Mouse (Mus musculus) myocyte (in vitro differentiated cells): ENCODE measurements around the gene Gm4778. TPM values are rescaled to one million over a fixed set of nuclear protein-coding genes. Genes with fewer than 3 reads are reported as not detected.
"Not testable (repeated sequence)": the region's sequence is repeated elsewhere in the genome, so short reads cannot be mapped to it uniquely, and the experiment has no call there.

Experiments
- H3K27me3 ChIP-seq: one replicate; pipeline ENCODE4 v1.6.1; 2011; ENCODE audit not compliant: control insufficient read depth, insufficient read depth, insufficient read length
- H3K36me3 ChIP-seq: one replicate; pipeline ENCODE4 v1.6.1; 2011; ENCODE audit not compliant: control insufficient read depth, insufficient read depth
- H3K4me2 ChIP-seq: one replicate; pipeline ENCODE4 v1.6.1; 2011; ENCODE audit warnings: low read depth, control low read depth
- H3K4me3 ChIP-seq: one replicate; pipeline ENCODE4 v1.5.1; 2011; ENCODE audit warnings: mild to moderate bottlenecking, control low read depth, moderate library complexity
- H3K79me2 ChIP-seq: one replicate; pipeline ENCODE4 v1.6.1; 2011; ENCODE audit not compliant: control insufficient read depth, insufficient read depth
- H3ac ChIP-seq: one replicate; pipeline ENCODE4 v1.6.1; 2011; ENCODE audit not compliant: control insufficient read depth, insufficient read length
- CEBPB ChIP-seq: IDR thresholded peaks from 2 replicates; pipeline ENCODE4 v1.6.1; 2011; ENCODE audit warnings: mild to moderate bottlenecking, moderate library complexity; ENCODE audit not compliant: poor library complexity, insufficient read depth, severe bottlenecking
- E2F4 ChIP-seq: IDR thresholded peaks from one replicate; pipeline ENCODE4 v1.6.1; 2011; ENCODE audit warnings: mild to moderate bottlenecking, control low read depth, moderate library complexity; ENCODE audit not compliant: insufficient read depth
- MAX ChIP-seq: IDR thresholded peaks from one replicate; pipeline ENCODE4 v1.6.1; 2011; ENCODE audit warnings: low read depth, mild to moderate bottlenecking, control low read depth
- MYOD1 ChIP-seq, 3 experiments: IDR thresholded peaks; one replicate each; pipeline ENCODE4 v1.6.1; 2011; ENCODE audit warnings: control low read depth in 2 of 3, low read depth in 2 of 3, mild to moderate bottlenecking in 2 of 3, moderate library complexity in 1 of 3; ENCODE audit not compliant: insufficient read length in 2 of 3, control insufficient read depth in 1 of 3
- MYOG ChIP-seq, 3 experiments: IDR thresholded peaks; one replicate each; pipeline ENCODE4 v1.6.1; 2011; ENCODE audit warnings: control low read depth in 2 of 3, low read depth in 2 of 3, mild to moderate bottlenecking in 2 of 3; ENCODE audit not compliant: insufficient read length in 2 of 3, control insufficient read depth in 1 of 3, insufficient read depth in 1 of 3
- POLR2A ChIP-seq: IDR thresholded peaks from one replicate; pipeline ENCODE4 v1.6.1; 2011; ENCODE audit warnings: low read depth, mild to moderate bottlenecking, control low read depth, moderate library complexity; ENCODE audit not compliant: insufficient read length
- POLR2AphosphoS2 ChIP-seq: IDR thresholded peaks from one replicate; pipeline ENCODE4 v1.6.1; 2011; ENCODE audit warnings: low read depth, control low read depth; ENCODE audit not compliant: insufficient read length
- REST ChIP-seq: IDR thresholded peaks from one replicate; pipeline ENCODE4 v1.6.1; 2011; ENCODE audit warnings: mild to moderate bottlenecking, control low read depth, moderate library complexity; ENCODE audit not compliant: insufficient read depth, insufficient read length
- SRF ChIP-seq: IDR thresholded peaks from one replicate; pipeline ENCODE4 v1.6.1; 2011; ENCODE audit warnings: low read depth; ENCODE audit not compliant: control insufficient read depth, insufficient read length
- TCF12 ChIP-seq: IDR thresholded peaks from one replicate; pipeline ENCODE4 v1.6.1; 2011; ENCODE audit warnings: mild to moderate bottlenecking, control low read depth; ENCODE audit not compliant: poor library complexity, insufficient read depth, severe bottlenecking
- TCF3 ChIP-seq: IDR thresholded peaks from one replicate; pipeline ENCODE4 v1.6.1; 2011; ENCODE audit warnings: low read depth, control low read depth; ENCODE audit not compliant: insufficient read length
- USF1 ChIP-seq: IDR thresholded peaks from one replicate; pipeline ENCODE4 v1.6.1; 2011; ENCODE audit warnings: low read depth, mild to moderate bottlenecking, control low read depth, moderate library complexity
- polyA plus RNA-seq: library from polyadenylated mRNA; unstranded; fragments of >200 nt; fragmentation: generic; extraction: Trizol; gene quantifications from one replicate; pipeline ENCODE4 v1.2.1, GENCODE M21; 2012; ENCODE audit warnings: missing spikeins

Gm4778 gene
- not detected for polyA plus RNA-seq

DNA sequence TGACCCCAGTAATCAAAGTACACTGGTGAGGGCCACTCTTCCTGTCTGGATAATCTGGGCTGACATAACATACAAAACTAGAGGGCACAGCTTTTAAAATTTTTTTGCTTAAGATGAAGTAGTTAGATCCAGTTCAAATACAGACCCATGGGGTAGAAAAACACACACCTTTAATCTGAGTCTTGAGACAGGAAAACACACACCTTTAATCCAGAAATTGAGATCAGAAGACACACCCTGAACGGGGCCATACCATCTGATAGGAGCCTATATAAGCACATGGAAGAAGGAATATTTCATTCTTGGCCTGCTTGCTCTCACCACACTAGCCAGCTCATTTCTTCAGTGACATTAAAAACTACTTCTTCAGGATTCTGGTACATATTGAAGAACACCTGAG lies at the start of gene Gm4778:
TSS of gene Gm4778 (plus strand) at position 301 of the 400 bp plus-strand sequence.
- H3K79me2 ChIP-seq, H3K4me3 ChIP-seq, H3K27me3 ChIP-seq, H3K36me3 ChIP-seq, H3K4me2 ChIP-seq, H3ac ChIP-seq: not testable (repeated sequence)

DNA sequence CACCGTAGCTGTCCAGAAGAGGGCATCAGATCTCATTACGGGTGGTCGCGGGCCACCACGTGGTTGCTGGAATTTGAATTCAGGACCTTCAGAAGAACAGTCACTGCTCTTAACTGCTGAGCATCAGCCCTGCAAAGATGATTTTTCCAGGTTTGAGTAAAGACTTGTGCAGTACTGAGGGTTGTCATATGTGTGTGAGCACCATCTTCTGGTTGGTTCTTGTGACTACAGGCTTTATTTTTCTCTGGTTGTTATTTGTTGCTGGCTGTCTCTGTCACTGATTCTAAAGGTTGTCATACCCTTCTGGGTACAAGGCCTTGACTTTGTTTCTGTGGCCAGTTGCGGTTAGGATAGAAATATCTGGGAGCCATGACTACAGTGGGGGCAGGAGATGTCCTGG lies 3.2 kb upstream of the Gm4778 start:
- no peaks in the 10 kb centered on the region for H3K36me3 ChIP-seq
- TF ChIP-seq REST (no peak), E2F4 (no peak), CEBPB (no peak), SRF (no peak), TCF3 (no peak), POLR2AphosphoS2 (no peak), MYOG (IDR thresholded peaks at IDR 0.05; ENCODE audit: control insufficient read depth in 1 of 3, insufficient read depth in 1 of 3, insufficient read length in 2 of 3, low read depth in 2 of 3) (no peak), MAX (no peak), USF1 (no peak), POLR2A (no peak), TCF12 (no peak), MYOD1 (IDR thresholded peaks at IDR 0.05; ENCODE audit: control insufficient read depth in 1 of 3, insufficient read length in 2 of 3, low read depth in 2 of 3) (no peak)
- H3ac ChIP-seq: no peak overlapping the region
- no peaks in the 10 kb centered on the region for H3K79me2 ChIP-seq
- H3K27me3 ChIP-seq: no peaks in the 10 kb centered on the region
- H3K4me2 ChIP-seq: no peak overlapping the region
- H3K4me3 ChIP-seq: no peak overlapping the region

DNA sequence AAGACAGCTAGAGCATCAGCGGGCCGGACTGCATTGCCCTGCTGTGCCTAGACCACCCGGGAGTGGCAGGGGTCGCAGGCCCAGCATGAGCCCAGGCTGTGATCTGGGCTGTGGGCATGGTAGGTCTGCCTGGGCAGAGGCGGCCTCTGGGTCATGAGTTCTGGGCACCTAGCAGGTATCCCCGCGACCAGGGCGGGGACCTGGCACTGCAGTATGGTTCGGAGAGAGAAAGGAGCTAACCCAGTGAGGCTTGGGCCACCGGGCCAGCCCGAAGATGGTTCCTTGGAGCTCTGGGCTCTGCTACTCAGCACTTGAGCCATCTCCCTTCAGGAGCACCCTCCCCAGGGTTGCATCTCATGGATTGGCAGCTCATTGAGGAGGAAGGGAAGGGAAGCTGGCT lies 12.2 kb downstream of the Gm4778 start:
- Histone ChIP-seq H3K27me3 (peaks cover 9% of the 10 kb centered on the region), H3K4me3 (no peak overlapping the region), H3K36me3 (no peaks in the 10 kb centered on the region), H3K79me2 (no peaks in the 10 kb centered on the region), H3ac (no peak overlapping the region), H3K4me2 (no peak overlapping the region)
- no peak for TF ChIP-seq REST
- no peak for TF ChIP-seq POLR2AphosphoS2
- TF ChIP-seq SRF: no peak
- TF ChIP-seq MYOD1 (IDR thresholded peaks at IDR 0.05; ENCODE audit: control insufficient read depth in 1 of 3, insufficient read length in 2 of 3, low read depth in 2 of 3): no peak
- no peak for TF ChIP-seq MAX
- no peak for TF ChIP-seq USF1
- TF ChIP-seq MYOG (IDR thresholded peaks at IDR 0.05; ENCODE audit: control insufficient read depth in 1 of 3, insufficient read depth in 1 of 3, insufficient read length in 2 of 3, low read depth in 2 of 3): no peak
- TF ChIP-seq CEBPB: no peak
- no peak for TF ChIP-seq POLR2A
- no peak for TF ChIP-seq E2F4
- TF ChIP-seq TCF12: no peak
- TF ChIP-seq TCF3: no peak

DNA sequence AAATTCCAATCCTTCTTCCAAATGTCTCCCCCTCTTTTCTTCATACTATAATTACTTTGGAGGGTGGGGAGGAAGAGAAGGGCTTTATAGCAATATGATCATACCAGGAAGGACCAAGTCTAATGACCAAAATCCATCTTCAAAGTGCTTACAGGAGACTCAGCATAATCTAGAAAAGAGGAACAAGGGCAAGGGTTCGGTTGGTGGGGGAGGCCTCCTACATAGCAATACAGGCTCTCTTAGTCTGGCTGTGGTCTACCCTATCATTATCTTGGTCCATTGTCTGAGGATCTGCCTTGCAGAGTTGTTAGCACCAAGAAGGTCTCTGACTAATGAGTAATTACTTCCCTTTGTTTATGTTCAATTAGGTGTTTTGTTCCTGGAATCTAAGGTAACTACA lies 41.6 kb downstream of the Gm4778 start:
- H3ac ChIP-seq: no peak overlapping the region
- TF ChIP-seq USF1 (no peak), MAX (no peak), E2F4 (no peak), REST (no peak), CEBPB (no peak), MYOD1 (IDR thresholded peaks at IDR 0.05; ENCODE audit: control insufficient read depth in 1 of 3, insufficient read length in 2 of 3, low read depth in 2 of 3) (no peak)
- H3K79me2 ChIP-seq: no peaks in the 10 kb centered on the region
- H3K27me3 ChIP-seq: no peaks in the 10 kb centered on the region
- no peak overlapping the region for H3K4me2 ChIP-seq
- H3K36me3 ChIP-seq: no peaks in the 10 kb centered on the region
- no peak overlapping the region for H3K4me3 ChIP-seq

DNA sequence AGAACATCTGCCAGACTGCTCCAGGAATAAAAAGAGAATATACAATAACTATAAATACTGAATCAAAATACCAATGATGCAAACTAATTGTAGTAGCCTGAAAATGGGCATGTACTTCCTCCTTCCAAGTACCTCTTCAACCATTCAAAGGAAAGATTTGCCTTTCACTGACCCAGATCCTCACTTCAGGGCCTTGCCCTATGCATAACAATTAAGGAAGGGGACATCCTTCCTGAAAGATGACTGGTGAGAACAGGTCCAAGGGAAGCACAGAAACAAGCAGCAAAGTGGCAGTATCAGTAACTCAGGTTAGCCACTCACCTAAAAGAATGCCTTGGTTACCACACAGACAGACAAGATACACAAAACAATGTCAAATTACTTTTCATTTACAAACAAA lies 43.1 kb downstream of the Gm4778 start:
- H3K4me3 ChIP-seq: no peak overlapping the region
- no peak for TF ChIP-seq MYOD1 (IDR thresholded peaks at IDR 0.05; ENCODE audit: control insufficient read depth in 1 of 3, insufficient read length in 2 of 3, low read depth in 2 of 3)
- no peak overlapping the region for H3ac ChIP-seq
- no peaks in the 10 kb centered on the region for H3K36me3 ChIP-seq
- H3K4me2 ChIP-seq: no peak overlapping the region
- H3K27me3 ChIP-seq: no peaks in the 10 kb centered on the region
- H3K79me2 ChIP-seq: peaks cover 5% of the 10 kb centered on the region
